Mouse (Mus musculus): ENCODE results near the gene Spata46. TPM values are rescaled to one million over a fixed set of nuclear protein-coding genes. Genes with fewer than 3 reads are reported as not detected.

Gene Spata46
- 0.28 and 0.39 TPM in 2 replicates for polyA plus RNA-seq (2014; fragmentation: Nextera tagmentation; extraction: Ambion mirVana)

- no peak within 1 kb of the TSS for H3K4me3 ChIP-seq (ENCODE audit: low read depth, low read length)
- H3K36me3 ChIP-seq (replicated peaks; ENCODE audit: control insufficient read depth, insufficient read depth, low read depth, low read length), result no peaks in the 10 kb centered on the region
- no peak for ATAC-seq (replicated peaks; ENCODE audit: insufficient number of reproducible peaks, low FRiP score, low TSS enrichment, low read depth)
- H3K27me3 ChIP-seq (ENCODE audit: control insufficient read depth, insufficient read depth, low read length), result no peaks in the 10 kb centered on the region
- no peaks in the 10 kb centered on the region for H3K4me1 ChIP-seq (ENCODE audit: control insufficient read depth, insufficient read depth, low read length)
- no peak within 1 kb of the TSS for H3K4me2 ChIP-seq (ENCODE audit: low read depth, low read length)
- no peak within 1 kb of the TSS for H3K9ac ChIP-seq (replicated peaks; ENCODE audit: low read length)
- H3K27ac ChIP-seq (replicated peaks; ENCODE audit: low read depth, low read length), result no peak within 1 kb of the TSS
- H3K9me3 ChIP-seq (replicated peaks; ENCODE audit: control insufficient read depth, low read length), result no peaks in the 10 kb centered on the region
- DNase-seq (ENCODE audit: low spot score), result no peak
- 81% methylated on average over 4 of the region's 4 CpGs for WGBS
Observed at GRCm38 (mm10) chr1:170308503-170308902, at the start of gene Spata46. Spata46 (plus strand) TSS chr1:170308803.

GRCm38 (mm10) chr1:170270281-170270680, 38.3 kb upstream of the Spata46 start:
- H3K4me1 ChIP-seq (ENCODE audit: control insufficient read depth, insufficient read depth, low read length), result no peaks in the 10 kb centered on the region
- ATAC-seq (replicated peaks; ENCODE audit: insufficient number of reproducible peaks, low FRiP score, low TSS enrichment, low read depth) (no peak), DNase-seq (ENCODE audit: low spot score) (no peak)
- H3K4me3 ChIP-seq (ENCODE audit: low read depth, low read length), result no peak overlapping the region
- 83% methylated on average over 6 of the region's 6 CpGs for WGBS
- H3K9ac ChIP-seq (replicated peaks; ENCODE audit: low read length), result no peak overlapping the region
- no peak overlapping the region for H3K27ac ChIP-seq (replicated peaks; ENCODE audit: low read depth, low read length)
- H3K36me3 ChIP-seq (replicated peaks; ENCODE audit: control insufficient read depth, insufficient read depth, low read depth, low read length), result no peaks in the 10 kb centered on the region
- no peaks in the 10 kb centered on the region; the same call in 1 of the 2 replicates for H3K9me3 ChIP-seq (replicated peaks; ENCODE audit: control insufficient read depth, low read length)
- H3K4me2 ChIP-seq (ENCODE audit: low read depth, low read length), result no peak overlapping the region
- H3K27me3 ChIP-seq (ENCODE audit: control insufficient read depth, insufficient read depth, low read length), result no peaks in the 10 kb centered on the region

- 85% methylated on average over 4 of the region's 4 CpGs for WGBS
Observed at GRCm38 (mm10) chr1:170270696-170271095, 37.9 kb upstream of the Spata46 start.

GRCm38 (mm10) chr1:170273252-170273651, 35.4 kb upstream of the Spata46 start:
- Histone ChIP-seq H3K36me3 (replicated peaks; ENCODE audit: control insufficient read depth, insufficient read depth, low read depth, low read length) (no peaks in the 10 kb centered on the region), H3K9me3 (replicated peaks; ENCODE audit: control insufficient read depth, low read length) (no peaks in the 10 kb centered on the region), H3K4me1 (ENCODE audit: control insufficient read depth, insufficient read depth, low read length) (no peaks in the 10 kb centered on the region), H3K9ac (replicated peaks; ENCODE audit: low read length) (no peak overlapping the region), H3K4me2 (ENCODE audit: low read depth, low read length) (no peak overlapping the region), H3K27me3 (ENCODE audit: control insufficient read depth, insufficient read depth, low read length) (no peaks in the 10 kb centered on the region), H3K4me3 (ENCODE audit: low read depth, low read length) (no peak overlapping the region), H3K27ac (replicated peaks; ENCODE audit: low read depth, low read length) (no peak overlapping the region)
- DNase-seq (ENCODE audit: low spot score) (no peak), ATAC-seq (replicated peaks; ENCODE audit: insufficient number of reproducible peaks, low FRiP score, low TSS enrichment, low read depth) (no peak)

More at GRCm38 (mm10) chr1:170270696-170271095, 37.9 kb upstream of the Spata46 start:
- Histone ChIP-seq H3K9ac (replicated peaks; ENCODE audit: low read length) (no peak overlapping the region), H3K36me3 (replicated peaks; ENCODE audit: control insufficient read depth, insufficient read depth, low read depth, low read length) (no peaks in the 10 kb centered on the region), H3K4me1 (ENCODE audit: control insufficient read depth, insufficient read depth, low read length) (no peaks in the 10 kb centered on the region), H3K9me3 (replicated peaks; ENCODE audit: control insufficient read depth, low read length) (no peaks in the 10 kb centered on the region; the same call in 1 of the 2 replicates), H3K4me2 (ENCODE audit: low read depth, low read length) (no peak overlapping the region), H3K27ac (replicated peaks; ENCODE audit: low read depth, low read length) (no peak overlapping the region), H3K4me3 (ENCODE audit: low read depth, low read length) (no peak overlapping the region), H3K27me3 (ENCODE audit: control insufficient read depth, insufficient read depth, low read length) (no peaks in the 10 kb centered on the region)
- DNase-seq (ENCODE audit: low spot score) (no peak), ATAC-seq (replicated peaks; ENCODE audit: insufficient number of reproducible peaks, low FRiP score, low TSS enrichment, low read depth) (no peak)

- Histone ChIP-seq H3K4me2 (ENCODE audit: low read depth, low read length) (no peak within 1 kb of the TSS), H3K4me3 (ENCODE audit: low read depth, low read length) (no peak within 1 kb of the TSS), H3K9me3 (replicated peaks; ENCODE audit: control insufficient read depth, low read length) (no peaks in the 10 kb centered on the region), H3K4me1 (ENCODE audit: control insufficient read depth, insufficient read depth, low read length) (no peaks in the 10 kb centered on the region), H3K36me3 (replicated peaks; ENCODE audit: control insufficient read depth, insufficient read depth, low read depth, low read length) (no peaks in the 10 kb centered on the region), H3K9ac (replicated peaks; ENCODE audit: low read length) (no peak within 1 kb of the TSS), H3K27ac (replicated peaks; ENCODE audit: low read depth, low read length) (no peak within 1 kb of the TSS), H3K27me3 (ENCODE audit: control insufficient read depth, insufficient read depth, low read length) (no peaks in the 10 kb centered on the region)
- ATAC-seq (replicated peaks; ENCODE audit: insufficient number of reproducible peaks, low FRiP score, low TSS enrichment, low read depth) (no peak), DNase-seq (ENCODE audit: low spot score) (no peak)
- WGBS, result 86% methylated on average over 2 of the region's 3 CpGs
Observed at GRCm38 (mm10) chr1:170277016-170277415, 31.6 kb upstream of the Spata46 start, which contains the start of gene Sh2d1b1. Sh2d1b1 (plus strand) TSS chr1:170277320.

- WGBS, result 76% methylated on average over 4 of the region's 4 CpGs
- ATAC-seq (replicated peaks; ENCODE audit: insufficient number of reproducible peaks, low FRiP score, low TSS enrichment, low read depth) (no peak), DNase-seq (ENCODE audit: low spot score) (no peak)
- H3K27ac ChIP-seq (replicated peaks; ENCODE audit: low read depth, low read length), result no peak overlapping the region
- H3K27me3 ChIP-seq (ENCODE audit: control insufficient read depth, insufficient read depth, low read length), result no peaks in the 10 kb centered on the region
- H3K4me1 ChIP-seq (ENCODE audit: control insufficient read depth, insufficient read depth, low read length), result no peaks in the 10 kb centered on the region
- no peaks in the 10 kb centered on the region for H3K9me3 ChIP-seq (replicated peaks; ENCODE audit: control insufficient read depth, low read length)
- no peak overlapping the region for H3K4me3 ChIP-seq (ENCODE audit: low read depth, low read length)
- H3K36me3 ChIP-seq (replicated peaks; ENCODE audit: control insufficient read depth, insufficient read depth, low read depth, low read length), result no peaks in the 10 kb centered on the region
- no peak overlapping the region for H3K9ac ChIP-seq (replicated peaks; ENCODE audit: low read length)
- no peak overlapping the region for H3K4me2 ChIP-seq (ENCODE audit: low read depth, low read length)
Observed at GRCm38 (mm10) chr1:170282415-170283129, 26.0 kb upstream of the Spata46 start.

GRCm38 (mm10) chr1:170292239-170292951, 16.2 kb upstream of the Spata46 start:
- Histone ChIP-seq H3K9me3 (replicated peaks; ENCODE audit: control insufficient read depth, low read length) (no peaks in the 10 kb centered on the region), H3K36me3 (replicated peaks; ENCODE audit: control insufficient read depth, insufficient read depth, low read depth, low read length) (no peaks in the 10 kb centered on the region), H3K4me1 (ENCODE audit: control insufficient read depth, insufficient read depth, low read length) (no peaks in the 10 kb centered on the region), H3K27ac (replicated peaks; ENCODE audit: low read depth, low read length) (no peak overlapping the region), H3K4me3 (ENCODE audit: low read depth, low read length) (no peak overlapping the region), H3K27me3 (ENCODE audit: control insufficient read depth, insufficient read depth, low read length) (no peaks in the 10 kb centered on the region), H3K4me2 (ENCODE audit: low read depth, low read length) (no peak overlapping the region), H3K9ac (replicated peaks; ENCODE audit: low read length) (no peak overlapping the region)
- peak; percentile 84 for DNase-seq (ENCODE audit: low spot score)
- WGBS, result 43% methylated on average over 9 of the region's 9 CpGs
- ATAC-seq (replicated peaks; ENCODE audit: insufficient number of reproducible peaks, low FRiP score, low TSS enrichment, low read depth), result no peak

- DNase-seq (ENCODE audit: low spot score), result no peak
- Histone ChIP-seq H3K36me3 (replicated peaks; ENCODE audit: control insufficient read depth, insufficient read depth, low read depth, low read length) (no peaks in the 10 kb centered on the region), H3K9me3 (replicated peaks; ENCODE audit: control insufficient read depth, low read length) (no peaks in the 10 kb centered on the region), H3K27ac (replicated peaks; ENCODE audit: low read depth, low read length) (no peak overlapping the region), H3K4me3 (ENCODE audit: low read depth, low read length) (no peak overlapping the region), H3K4me2 (ENCODE audit: low read depth, low read length) (no peak overlapping the region), H3K4me1 (ENCODE audit: control insufficient read depth, insufficient read depth, low read length) (no peaks in the 10 kb centered on the region), H3K9ac (replicated peaks; ENCODE audit: low read length) (no peak overlapping the region), H3K27me3 (ENCODE audit: control insufficient read depth, insufficient read depth, low read length) (no peaks in the 10 kb centered on the region)
- ATAC-seq (replicated peaks; ENCODE audit: insufficient number of reproducible peaks, low FRiP score, low TSS enrichment, low read depth), result no peak
- WGBS, result 81% methylated on average over 5 of the region's 5 CpGs
Observed at GRCm38 (mm10) chr1:170293257-170293656, 15.3 kb upstream of the Spata46 start.
